Mouse (Mus musculus) heart, postnatal 0 days (tissue): ENCODE data around the gene Tmem150b.

ENCODE experiments used
- CTCF ChIP-seq: IDR thresholded peaks from 2 replicates; pipeline ENCODE4 v1.5.1; 2016; ENCODE audit warnings: antibody characterized with exemption, control low read depth, low read depth
- EP300 ChIP-seq: IDR thresholded peaks from 2 replicates; pipeline ENCODE4 v1.6.1; 2016; ENCODE audit warnings: antibody characterized with exemption, low read depth

DNA sequence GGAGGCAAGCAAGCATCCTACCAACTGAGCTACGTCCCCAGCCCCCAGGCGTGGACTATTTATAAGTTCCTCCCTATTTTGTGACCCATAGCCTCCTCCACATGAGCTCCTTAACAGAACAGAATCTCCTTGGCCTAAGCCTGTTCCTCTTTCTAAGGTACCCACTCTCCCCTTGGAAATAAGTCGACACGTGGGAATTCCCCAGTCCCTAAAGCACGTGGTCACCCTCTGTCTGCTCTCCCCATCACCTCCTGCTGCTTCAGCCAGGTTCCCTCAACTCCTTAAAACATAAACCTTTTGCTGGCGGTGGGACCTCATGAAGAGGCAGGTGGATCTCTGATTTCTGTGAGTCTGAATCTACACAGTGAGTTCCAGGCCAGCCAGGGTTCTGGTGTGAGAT, 8.1 kb downstream of the Tmem150b start:
- TF ChIP-seq CTCF = no peak
- no peak for TF ChIP-seq EP300
